Mouse (Mus musculus) myocyte (in vitro differentiated cells): Measurements from ENCODE around the gene Trpm3.

ENCODE experiments used
- CEBPB ChIP-seq: IDR thresholded peaks from 2 replicates; pipeline ENCODE4 v1.6.1; 2011; ENCODE audit warnings: mild to moderate bottlenecking, moderate library complexity; ENCODE audit not compliant: poor library complexity, insufficient read depth, severe bottlenecking
- E2F4 ChIP-seq: IDR thresholded peaks from one replicate; pipeline ENCODE4 v1.6.1; 2011; ENCODE audit warnings: mild to moderate bottlenecking, control low read depth, moderate library complexity; ENCODE audit not compliant: insufficient read depth
- MAX ChIP-seq: IDR thresholded peaks from one replicate; pipeline ENCODE4 v1.6.1; 2011; ENCODE audit warnings: low read depth, mild to moderate bottlenecking, control low read depth
- MYOD1 ChIP-seq, 3 experiments: IDR thresholded peaks; one replicate each; pipeline ENCODE4 v1.6.1; 2011; ENCODE audit warnings: control low read depth in 2 of 3, low read depth in 2 of 3, mild to moderate bottlenecking in 2 of 3, moderate library complexity in 1 of 3; ENCODE audit not compliant: insufficient read length in 2 of 3, control insufficient read depth in 1 of 3
- MYOG ChIP-seq, 3 experiments: IDR thresholded peaks; one replicate each; pipeline ENCODE4 v1.6.1; 2011; ENCODE audit warnings: control low read depth in 2 of 3, low read depth in 2 of 3, mild to moderate bottlenecking in 2 of 3; ENCODE audit not compliant: insufficient read length in 2 of 3, control insufficient read depth in 1 of 3, insufficient read depth in 1 of 3
- POLR2A ChIP-seq: IDR thresholded peaks from one replicate; pipeline ENCODE4 v1.6.1; 2011; ENCODE audit warnings: low read depth, mild to moderate bottlenecking, control low read depth, moderate library complexity; ENCODE audit not compliant: insufficient read length
- POLR2AphosphoS2 ChIP-seq: IDR thresholded peaks from one replicate; pipeline ENCODE4 v1.6.1; 2011; ENCODE audit warnings: low read depth, control low read depth; ENCODE audit not compliant: insufficient read length
- TCF12 ChIP-seq: IDR thresholded peaks from one replicate; pipeline ENCODE4 v1.6.1; 2011; ENCODE audit warnings: mild to moderate bottlenecking, control low read depth; ENCODE audit not compliant: poor library complexity, insufficient read depth, severe bottlenecking
- TCF3 ChIP-seq: IDR thresholded peaks from one replicate; pipeline ENCODE4 v1.6.1; 2011; ENCODE audit warnings: low read depth, control low read depth; ENCODE audit not compliant: insufficient read length
- USF1 ChIP-seq: IDR thresholded peaks from one replicate; pipeline ENCODE4 v1.6.1; 2011; ENCODE audit warnings: low read depth, mild to moderate bottlenecking, control low read depth, moderate library complexity

GRCm38 (mm10) chr19:22447418-22448339, 308.8 kb downstream of the Trpm3 start:
- TF ChIP-seq POLR2A = no peak
- no peak for TF ChIP-seq POLR2AphosphoS2
- TF ChIP-seq E2F4 = no peak
- no peak for TF ChIP-seq MAX
- TF ChIP-seq MYOD1 (IDR thresholded peaks at IDR 0.05; ENCODE audit: control insufficient read depth in 1 of 3, insufficient read length in 2 of 3, low read depth in 2 of 3) = no peak
- TF ChIP-seq TCF12 = no peak
- no peak for TF ChIP-seq TCF3
- TF ChIP-seq MYOG (IDR thresholded peaks at IDR 0.05; ENCODE audit: control insufficient read depth in 1 of 3, insufficient read depth in 1 of 3, insufficient read length in 2 of 3, low read depth in 2 of 3) = no peak
- TF ChIP-seq USF1 = no peak
- no peak for TF ChIP-seq CEBPB
